Mouse (Mus musculus) heart, adult 2 months (tissue): ENCODE data around the gene Hsdl2. TPM values are rescaled to one million over a fixed set of nuclear protein-coding genes. Genes with fewer than 3 reads are reported as not detected.
"Not testable (repeated sequence)": the region's sequence is repeated elsewhere in the genome, so short reads cannot be mapped to it uniquely, and the experiment has no call there.

Source experiments
- DNase-seq, 2 experiments: peaks; one replicate each; pipeline ENCODE4 v3.0.0; 2021
- H3K27ac ChIP-seq: fragments of 200-600 bp; 2 replicates; pipeline ENCODE4 v1.8.1; 2022
- H3K27me3 ChIP-seq: fragments of 200-500 bp; 2 replicates; pipeline ENCODE4 v1.6.1; 2012; ENCODE audit warnings: mild to moderate bottlenecking, low read length, inconsistent platforms, mixed read lengths; ENCODE audit not compliant: control insufficient read depth, insufficient read depth
- H3K36me3 ChIP-seq: fragments of 200-500 bp; 2 replicates; pipeline ENCODE4 v1.6.1; 2012; ENCODE audit warnings: low read length, inconsistent platforms; ENCODE audit not compliant: control insufficient read depth, insufficient read depth
- H3K4me1 ChIP-seq: fragments of 200-500 bp; 2 replicates; pipeline ENCODE4 v1.6.1; 2011; ENCODE audit warnings: low read length; ENCODE audit not compliant: control insufficient read depth, insufficient read depth
- H3K4me3 ChIP-seq: fragments of 200-600 bp; 2 replicates; pipeline ENCODE4 v1.8.1; 2022
- H3K79me2 ChIP-seq: fragments of 200-500 bp; replicated peaks from 2 replicates; pipeline ENCODE4 v1.6.1; 2012; ENCODE audit warnings: mild to moderate bottlenecking, inconsistent platforms, low read length, moderate library complexity, mixed read lengths; ENCODE audit not compliant: control insufficient read depth, insufficient read depth
- H3K9ac ChIP-seq: fragments of 200-500 bp; 2 replicates; pipeline ENCODE4 v1.6.1; 2012; ENCODE audit warnings: low read depth, mild to moderate bottlenecking, control low read depth, inconsistent platforms, low read length, mixed read lengths
- CTCF ChIP-seq: fragments of 200-600 bp; IDR thresholded peaks from 2 replicates; pipeline ENCODE4 v1.8.1; 2022; ENCODE audit warnings: antibody characterized with exemption, mild to moderate bottlenecking, moderate library complexity
- EP300 ChIP-seq: fragments of 200-500 bp; IDR thresholded peaks from 2 replicates; pipeline ENCODE4 v1.6.1; 2011; ENCODE audit warnings: low read depth, low read length, control low read depth; ENCODE audit not compliant: insufficient read depth
- POLR2A ChIP-seq: fragments of 200-500 bp; IDR thresholded peaks from 2 replicates; pipeline ENCODE4 v1.6.1; 2011; ENCODE audit warnings: mild to moderate bottlenecking, low read depth, low read length, control low read depth; ENCODE audit not compliant: insufficient read depth
- WGBS: fragments of 180-500 bp; shearing (Covaris S2); methylation state at CpG from one replicate; pipeline ENCODE4 v1.1.7; 2018; 5-methylcytosine and 5-hydroxymethylcytosine counted together
- intact Hi-C: fragments of 180-260 bp; cut with DNase I; formaldehyde crosslinking; loops from one replicate; pipeline ENCODE4 v1.15.1; 2025
- polyA plus RNA-seq: library from polyadenylated mRNA; depleted of rRNA; stranded (reverse); fragments of >200 nt; gene quantifications from 2 replicates; pipeline ENCODE4 v1.2.3, GENCODE M21; 2012
- total RNA-seq, 2 experiments: library from RNA; stranded (reverse); gene quantifications; 2 replicates each; pipeline ENCODE4 v1.2.3; 2021

Hsdl2 gene
- total and polyA plus RNA-seq, 3 experiments: 84.0 to 225 (median 211) TPM

DNA sequence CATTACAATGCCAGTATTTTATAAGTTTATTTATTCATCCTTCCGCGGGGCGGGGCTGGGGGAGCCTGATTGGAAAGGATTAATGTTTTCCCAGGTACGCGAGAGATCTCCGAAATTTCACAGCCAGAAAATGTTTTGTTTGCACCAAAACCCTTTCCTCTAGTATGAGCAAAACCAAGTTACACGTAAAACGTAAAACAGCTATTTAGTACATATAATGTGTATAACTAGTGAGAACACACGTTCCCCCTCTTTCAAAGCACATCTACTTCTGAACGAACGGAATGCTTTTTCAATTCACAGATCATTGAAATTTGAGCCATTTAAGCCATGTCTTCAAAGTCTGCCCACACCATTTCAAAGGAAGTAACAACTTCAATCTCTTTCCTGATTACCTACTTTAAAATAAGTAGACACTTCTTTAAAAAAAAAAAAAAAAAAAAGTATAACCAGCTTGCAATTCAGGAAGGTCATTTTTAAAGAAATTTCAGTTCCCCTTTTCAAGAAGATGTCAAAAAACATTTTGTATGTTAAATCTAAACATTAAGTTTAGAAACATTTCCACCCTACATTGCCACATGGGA is 31.3 kb upstream of the Hsdl2 start:
- Histone ChIP-seq H3K36me3 (peaks cover 3% of the 10 kb centered on the region; the same call in 1 of the 2 replicates), H3K9ac (no peak overlapping the region; the same call in 1 of the 2 replicates), H3K79me2 (no peaks in the 10 kb centered on the region), H3K27ac (peak overlapping the region; percentile 96), H3K27me3 (no peaks in the 10 kb centered on the region), H3K4me3 (peak overlapping the region; percentile 66), H3K4me1 (peaks cover 2% of the 10 kb centered on the region)
- WGBS: 37% methylated on average over 11 of the region's 11 CpGs
- intact Hi-C loops: loop anchor here (2.0 to 10.0 kb wide), 2 partner anchors 31 to 545 kb away; partner anchors contain the start of genes Gm20503 and Hsdl2
- no peak for DNase-seq
- TF ChIP-seq POLR2A (no peak), EP300 (no peak), CTCF (no peak)

DNA sequence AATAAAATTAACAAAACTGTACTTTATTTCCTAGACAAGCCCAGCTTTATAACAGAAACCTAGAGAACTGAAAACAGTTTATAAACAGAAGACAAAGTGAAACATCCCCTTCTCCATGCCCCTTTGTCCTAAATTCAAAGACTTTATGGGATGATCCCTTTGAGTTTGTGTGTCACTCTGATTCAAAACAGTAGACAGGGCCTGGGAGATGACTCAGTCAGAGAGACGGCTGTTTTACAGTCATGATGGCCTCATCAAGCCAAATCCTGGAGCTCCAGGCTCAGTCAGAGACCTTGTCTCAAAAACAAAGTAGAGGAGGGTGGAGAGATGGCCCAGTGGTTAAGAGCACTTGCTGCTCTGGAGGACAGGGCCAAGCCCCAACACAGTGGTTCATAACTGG is 29.5 kb upstream of the Hsdl2 start:
- Histone ChIP-seq H3K79me2 (no peaks in the 10 kb centered on the region), H3K27ac (no peak overlapping the region), H3K4me3 (no peak overlapping the region), H3K4me1 (no peaks in the 10 kb centered on the region), H3K9ac (no peak overlapping the region), H3K27me3 (no peaks in the 10 kb centered on the region), H3K36me3 (no peaks in the 10 kb centered on the region)
- DNase-seq: no peak
- no peak for TF ChIP-seq EP300
- TF ChIP-seq CTCF: no peak
- no peak for TF ChIP-seq POLR2A
- WGBS: 85% methylated on average over 1 of the region's 1 CpGs
- intact Hi-C loops: no loop called here

DNA sequence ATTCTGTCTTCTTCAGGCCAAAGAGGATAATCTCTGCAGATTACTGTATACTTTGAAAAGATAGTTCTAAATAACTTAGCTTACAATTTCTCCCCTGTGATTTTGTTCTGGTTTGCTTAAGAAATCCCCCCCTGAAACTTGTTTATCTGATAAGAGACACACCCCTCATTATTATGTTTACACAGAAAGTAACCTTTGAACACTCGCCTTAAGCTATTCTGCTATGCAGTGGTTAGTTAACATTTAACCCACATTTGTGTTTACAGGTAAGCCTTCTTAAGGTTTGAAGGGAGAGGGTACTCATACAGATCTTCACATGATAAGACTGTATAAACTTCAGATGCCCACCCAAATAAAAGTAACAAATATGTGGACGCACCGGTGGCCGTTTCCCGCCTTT is 28.5 kb upstream of the Hsdl2 start:
- Histone ChIP-seq H3K27me3 (no peaks in the 10 kb centered on the region), H3K9ac (no peak overlapping the region), H3K4me3 (no peak overlapping the region), H3K27ac (no peak overlapping the region), H3K36me3 (no peaks in the 10 kb centered on the region), H3K4me1 (no peaks in the 10 kb centered on the region), H3K79me2 (no peaks in the 10 kb centered on the region)
- TF ChIP-seq CTCF: no peak
- TF ChIP-seq EP300: no peak
- TF ChIP-seq POLR2A: no peak
- DNase-seq: no peak
- 89% methylated on average over 5 of the region's 5 CpGs for WGBS
- intact Hi-C loops: no loop called here

DNA sequence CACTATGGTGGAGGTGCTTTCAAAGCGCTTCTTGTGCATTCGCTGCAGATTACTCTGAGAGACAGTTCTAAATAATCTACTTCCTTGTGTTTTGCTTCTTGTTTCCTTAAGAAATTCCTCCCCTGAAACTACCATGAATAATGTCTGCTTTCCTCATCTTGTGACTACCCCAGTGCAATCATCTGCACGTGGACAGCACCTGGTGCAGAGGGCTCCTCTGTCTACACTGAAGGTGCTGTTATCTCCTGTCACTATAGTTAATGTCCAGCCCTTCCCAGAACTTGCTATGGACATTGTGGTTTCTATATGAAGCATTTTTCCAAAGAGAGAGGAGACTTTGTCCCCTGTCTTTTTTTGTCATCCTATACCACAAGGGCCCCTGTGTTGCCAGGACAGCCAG is 27.8 kb upstream of the Hsdl2 start:
- TF ChIP-seq CTCF: no peak
- TF ChIP-seq EP300: no peak
- no peak for TF ChIP-seq POLR2A
- no peak overlapping the region for H3K4me3 ChIP-seq
- no peak overlapping the region for H3K27ac ChIP-seq
- H3K36me3 ChIP-seq: no peaks in the 10 kb centered on the region
- H3K27me3 ChIP-seq: no peaks in the 10 kb centered on the region
- no peaks in the 10 kb centered on the region for H3K79me2 ChIP-seq
- no peak overlapping the region for H3K9ac ChIP-seq
- WGBS: 55% methylated on average over 3 of the region's 3 CpGs
- intact Hi-C loops: no loop called here
- no peaks in the 10 kb centered on the region for H3K4me1 ChIP-seq
- no peak for DNase-seq

DNA sequence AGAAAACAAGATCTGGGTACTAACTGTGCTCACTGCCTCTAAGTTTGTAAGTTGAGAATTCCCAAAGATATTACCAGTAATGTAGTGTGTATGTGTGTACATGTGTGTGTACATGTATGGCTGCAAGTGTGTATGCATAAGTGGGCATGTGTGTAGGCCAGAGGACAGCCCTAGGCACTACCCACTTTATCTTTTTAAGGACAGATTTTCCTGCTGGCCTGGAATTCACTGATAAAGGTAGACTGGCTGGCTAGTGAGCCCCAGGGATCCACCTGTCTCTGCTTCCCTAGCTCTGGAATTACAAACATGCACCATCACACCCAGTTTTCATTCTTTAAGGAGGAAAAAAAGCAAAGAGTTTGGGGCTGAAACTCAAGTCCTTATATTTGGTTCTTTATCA is 26.2 kb upstream of the Hsdl2 start:
- TF ChIP-seq EP300: no peak
- TF ChIP-seq POLR2A: no peak
- H3K79me2 ChIP-seq: no peaks in the 10 kb centered on the region
- H3K4me3 ChIP-seq: no peak overlapping the region
- no peaks in the 10 kb centered on the region for H3K36me3 ChIP-seq
- no peaks in the 10 kb centered on the region for H3K27me3 ChIP-seq
- intact Hi-C loops: no loop called here
- no peak for DNase-seq
- H3K4me1 ChIP-seq: no peaks in the 10 kb centered on the region
- H3K27ac ChIP-seq: no peak overlapping the region
- no peak overlapping the region for H3K9ac ChIP-seq

DNA sequence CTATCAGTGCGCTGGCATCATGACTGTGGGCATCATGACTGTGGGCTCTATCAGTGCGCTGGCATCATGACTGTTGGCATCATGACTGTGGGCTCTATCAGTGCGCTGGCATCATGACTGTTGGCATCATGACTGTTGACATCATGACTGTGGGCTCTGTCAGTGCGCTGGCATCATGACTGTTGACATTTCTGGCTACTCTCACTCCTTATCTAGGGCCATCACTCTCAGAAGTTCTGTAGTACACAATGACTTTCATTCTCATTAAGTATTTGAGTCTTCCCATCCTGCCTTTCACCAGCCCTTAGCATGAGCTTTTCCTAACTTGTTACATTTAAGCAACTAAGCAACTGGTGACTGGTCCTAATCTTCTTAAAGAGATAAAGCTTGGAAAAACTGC is 24.0 kb upstream of the Hsdl2 start:
- DNase-seq, H3K4me3 ChIP-seq, H3K4me1 ChIP-seq, H3K36me3 ChIP-seq, H3K27me3 ChIP-seq, H3K27ac ChIP-seq, H3K79me2 ChIP-seq, H3K9ac ChIP-seq, intact Hi-C loops: not testable (repeated sequence)
- WGBS: 93% methylated on average over 4 of the region's 4 CpGs
